Mouse (Mus musculus): Measurements from ENCODE around the gene Tbx4.
A peak's percentile ranks its signal among the peaks of the same experiment; 100 is the strongest.

The Tbx4 gene

GRCm38 (mm10) chr11:85885665-85886428 is at the start of gene Tbx4:
Gene Tbx4, plus strand, starts transcription at chr11:85886422.
- H3K27me3 ChIP-seq (ENCODE audit: control insufficient read depth, insufficient read depth, low read length, poor library complexity, severe bottlenecking): peaks cover 4% of the 10 kb centered on the region; the same call in 1 of the 2 replicates
- no peak for DNase-seq (ENCODE audit: low read depth, low spot score)

GRCm38 (mm10) chr11:85836523-85837290 is 49.5 kb upstream of the Tbx4 start:
- H3K36me3 ChIP-seq (ENCODE audit: control insufficient read depth, insufficient read depth, low read length, poor library complexity, severe bottlenecking): no peaks in the 10 kb centered on the region
- peaks cover 5% of the 10 kb centered on the region for H3K27me3 ChIP-seq (ENCODE audit: control insufficient read depth, insufficient read depth, low read length, poor library complexity, severe bottlenecking)
- no peak for DNase-seq (ENCODE audit: low read depth, low spot score)

More at GRCm38 (mm10) chr11:85885665-85886428, at the start of gene Tbx4:
- H3K36me3 ChIP-seq (ENCODE audit: control insufficient read depth, insufficient read depth, low read length, poor library complexity, severe bottlenecking): no peaks in the 10 kb centered on the region

GRCm38 (mm10) chr11:85837291-85837647 is 49.0 kb upstream of the Tbx4 start:
- Histone ChIP-seq H3K27me3 (ENCODE audit: control insufficient read depth, insufficient read depth, low read length, poor library complexity, severe bottlenecking) (peaks cover 1% of the 10 kb centered on the region), H3K36me3 (ENCODE audit: control insufficient read depth, insufficient read depth, low read length, poor library complexity, severe bottlenecking) (no peaks in the 10 kb centered on the region)
- no peak for DNase-seq (ENCODE audit: low read depth, low spot score)

- Histone ChIP-seq H3K27me3 (ENCODE audit: control insufficient read depth, insufficient read depth, low read length, poor library complexity, severe bottlenecking) (peaks cover 1% of the 10 kb centered on the region), H3K36me3 (ENCODE audit: control insufficient read depth, insufficient read depth, low read length, poor library complexity, severe bottlenecking) (no peaks in the 10 kb centered on the region)
- no peak for DNase-seq (ENCODE audit: low read depth, low spot score)
These were observed 48.4 kb upstream of the Tbx4 start for GRCm38 (mm10) chr11:85837648-85838423.

GRCm38 (mm10) chr11:85838424-85839257 is 47.6 kb upstream of the Tbx4 start:
- DNase-seq (ENCODE audit: low read depth, low spot score): no peak
- peaks cover 1% of the 10 kb centered on the region for H3K27me3 ChIP-seq (ENCODE audit: control insufficient read depth, insufficient read depth, low read length, poor library complexity, severe bottlenecking)
- no peaks in the 10 kb centered on the region for H3K36me3 ChIP-seq (ENCODE audit: control insufficient read depth, insufficient read depth, low read length, poor library complexity, severe bottlenecking)

GRCm38 (mm10) chr11:85839258-85840030 is 46.8 kb upstream of the Tbx4 start:
- H3K36me3 ChIP-seq (ENCODE audit: control insufficient read depth, insufficient read depth, low read length, poor library complexity, severe bottlenecking): no peaks in the 10 kb centered on the region
- DNase-seq (ENCODE audit: low read depth, low spot score): no peak
- H3K27me3 ChIP-seq (ENCODE audit: control insufficient read depth, insufficient read depth, low read length, poor library complexity, severe bottlenecking): peaks cover 1% of the 10 kb centered on the region

GRCm38 (mm10) chr11:85840031-85840802 is 46.0 kb upstream of the Tbx4 start:
- DNase-seq (ENCODE audit: low read depth, low spot score): no peak
- Histone ChIP-seq H3K36me3 (ENCODE audit: control insufficient read depth, insufficient read depth, low read length, poor library complexity, severe bottlenecking) (no peaks in the 10 kb centered on the region), H3K27me3 (ENCODE audit: control insufficient read depth, insufficient read depth, low read length, poor library complexity, severe bottlenecking) (peaks cover 1% of the 10 kb centered on the region)

- DNase-seq (ENCODE audit: low read depth, low spot score): no peak
These were observed 45.4 kb upstream of the Tbx4 start for GRCm38 (mm10) chr11:85840803-85841145.

GRCm38 (mm10) chr11:85841211-85841681 is 45.0 kb upstream of the Tbx4 start:
- H3K36me3 ChIP-seq (ENCODE audit: control insufficient read depth, insufficient read depth, low read length, poor library complexity, severe bottlenecking): no peaks in the 10 kb centered on the region
- H3K27me3 ChIP-seq (ENCODE audit: control insufficient read depth, insufficient read depth, low read length, poor library complexity, severe bottlenecking): peaks cover 1% of the 10 kb centered on the region
- DNase-seq (ENCODE audit: low read depth, low spot score): no peak

More at GRCm38 (mm10) chr11:85840803-85841145, 45.4 kb upstream of the Tbx4 start:
- Histone ChIP-seq H3K27me3 (ENCODE audit: control insufficient read depth, insufficient read depth, low read length, poor library complexity, severe bottlenecking) (peaks cover 1% of the 10 kb centered on the region), H3K36me3 (ENCODE audit: control insufficient read depth, insufficient read depth, low read length, poor library complexity, severe bottlenecking) (no peaks in the 10 kb centered on the region)

- Histone ChIP-seq H3K36me3 (ENCODE audit: control insufficient read depth, insufficient read depth, low read length, poor library complexity, severe bottlenecking) (no peaks in the 10 kb centered on the region), H3K27me3 (ENCODE audit: control insufficient read depth, insufficient read depth, low read length, poor library complexity, severe bottlenecking) (no peaks in the 10 kb centered on the region; the same call in none of the 2 replicates)
- DNase-seq (ENCODE audit: low read depth, low spot score): peak; percentile 67
These were observed 44.2 kb upstream of the Tbx4 start for GRCm38 (mm10) chr11:85841980-85842379.

GRCm38 (mm10) chr11:85842596-85843346 is 43.5 kb upstream of the Tbx4 start:
- DNase-seq (ENCODE audit: low read depth, low spot score): no peak
- Histone ChIP-seq H3K36me3 (ENCODE audit: control insufficient read depth, insufficient read depth, low read length, poor library complexity, severe bottlenecking) (no peaks in the 10 kb centered on the region), H3K27me3 (ENCODE audit: control insufficient read depth, insufficient read depth, low read length, poor library complexity, severe bottlenecking) (no peaks in the 10 kb centered on the region; the same call in 1 of the 2 replicates)

- H3K36me3 ChIP-seq (ENCODE audit: control insufficient read depth, insufficient read depth, low read length, poor library complexity, severe bottlenecking): no peaks in the 10 kb centered on the region
- H3K27me3 ChIP-seq (ENCODE audit: control insufficient read depth, insufficient read depth, low read length, poor library complexity, severe bottlenecking): no peaks in the 10 kb centered on the region; the same call in 1 of the 2 replicates
- peak; percentile 77 for DNase-seq (ENCODE audit: low read depth, low spot score)
These were observed 42.9 kb upstream of the Tbx4 start for GRCm38 (mm10) chr11:85843347-85843692.

Measured in splenic B cell, adult 2 months (primary cell).